Mouse (Mus musculus): ENCODE results near the gene Tut4.

The Tut4 gene

DNA sequence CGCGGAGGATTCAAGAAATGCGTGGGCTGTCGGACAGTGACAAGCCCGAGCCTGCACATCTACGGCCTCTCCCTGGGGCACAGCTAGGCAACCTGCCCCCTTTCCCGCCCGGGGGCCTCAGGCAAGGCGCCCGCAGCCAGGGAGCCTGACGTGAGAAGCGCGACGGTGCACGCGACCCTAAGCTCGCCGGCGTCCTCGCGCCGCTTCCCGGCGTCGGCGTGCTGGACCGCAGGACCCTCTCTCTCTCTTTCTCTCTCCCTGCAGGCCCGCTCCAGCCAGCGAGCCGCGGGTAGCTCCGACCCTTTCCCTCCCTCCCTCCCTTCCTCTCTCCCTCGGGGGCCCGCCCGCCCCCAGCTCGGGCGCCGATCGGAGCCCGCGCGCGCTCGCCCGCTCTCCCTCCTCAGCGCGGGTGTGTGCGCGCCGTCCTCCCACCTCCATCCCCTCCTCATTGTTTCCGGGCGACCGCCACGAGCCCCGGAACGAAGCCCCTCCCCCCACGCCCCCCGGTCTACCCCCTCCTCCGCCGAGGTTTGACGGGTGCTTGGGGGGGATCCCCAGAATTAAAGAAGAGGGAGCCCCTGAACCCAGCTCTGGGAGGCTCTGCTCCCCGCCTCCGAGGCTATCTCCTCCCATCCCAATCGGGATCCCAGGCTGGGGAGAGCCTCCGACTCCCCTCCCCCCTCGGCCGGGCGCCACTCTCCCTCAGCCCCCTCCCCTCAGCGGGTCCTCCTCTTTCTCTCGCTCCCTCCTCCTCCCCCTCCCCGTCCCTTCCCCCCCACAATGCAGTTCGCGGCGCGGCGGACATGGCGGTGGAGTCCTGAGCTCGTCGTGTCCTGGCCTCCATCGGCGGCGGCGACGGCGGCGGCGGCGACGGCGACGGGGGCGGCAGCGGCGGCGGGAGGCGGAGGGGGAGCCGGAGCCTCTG, at the start of gene Tut4:
TSS of gene Tut4 (plus strand) at position 196 of the 925 bp plus-strand sequence.
- DNase-seq (ENCODE audit: low spot score in 2 of 2) = peak; percentile 78 to 89

DNA sequence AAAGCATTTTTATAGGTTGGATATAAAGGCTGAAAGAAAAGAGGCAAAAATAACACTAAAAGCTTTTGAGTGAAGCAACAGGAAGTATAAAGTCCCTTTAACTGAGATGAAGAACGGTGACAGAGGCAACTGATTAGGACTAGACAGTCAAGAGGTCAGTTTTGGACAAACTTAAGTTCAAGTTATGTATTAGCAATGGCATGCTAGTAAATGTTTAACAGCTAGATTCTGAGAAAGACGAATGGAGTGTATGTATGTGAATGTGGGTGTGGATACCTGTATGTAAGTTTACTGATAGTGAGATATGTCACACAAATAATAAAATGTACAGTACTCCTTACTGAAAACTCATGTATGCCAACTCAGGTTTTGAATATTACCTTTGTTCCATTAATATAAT, 34.6 kb upstream of the Tut4 start:
- no peak for DNase-seq (ENCODE audit: low spot score in 2 of 2)

DNA sequence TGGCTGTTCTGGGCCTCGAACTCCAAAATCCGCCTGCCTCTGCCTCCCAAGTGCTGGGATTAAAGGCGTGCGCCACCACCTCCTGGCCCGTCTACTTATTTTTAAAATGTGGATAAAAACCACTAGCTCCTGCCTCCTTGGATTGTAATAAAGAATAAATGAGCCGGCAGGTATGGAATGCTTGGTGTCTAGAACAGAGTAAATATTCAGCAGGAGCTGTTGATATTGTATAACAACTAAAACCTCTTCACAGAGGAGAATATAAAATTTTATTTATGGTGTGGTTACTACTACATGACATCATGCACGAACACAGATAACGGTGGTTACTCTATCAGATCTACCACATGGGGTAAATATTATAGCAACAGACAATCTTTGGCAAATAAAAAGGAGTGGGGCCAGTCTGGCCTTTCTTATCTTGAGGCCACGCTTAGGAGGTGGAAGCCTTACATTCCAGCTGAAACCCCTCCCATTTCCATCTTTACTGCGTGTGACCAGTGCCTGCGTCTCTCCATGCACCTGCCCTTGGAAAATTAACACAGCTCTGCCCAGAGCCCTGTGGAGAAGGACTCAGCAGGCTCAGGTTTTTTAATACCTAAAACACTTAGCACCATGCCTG, 31.4 kb upstream of the Tut4 start:
- DNase-seq (ENCODE audit: low spot score in 2 of 2) = no peak

DNA sequence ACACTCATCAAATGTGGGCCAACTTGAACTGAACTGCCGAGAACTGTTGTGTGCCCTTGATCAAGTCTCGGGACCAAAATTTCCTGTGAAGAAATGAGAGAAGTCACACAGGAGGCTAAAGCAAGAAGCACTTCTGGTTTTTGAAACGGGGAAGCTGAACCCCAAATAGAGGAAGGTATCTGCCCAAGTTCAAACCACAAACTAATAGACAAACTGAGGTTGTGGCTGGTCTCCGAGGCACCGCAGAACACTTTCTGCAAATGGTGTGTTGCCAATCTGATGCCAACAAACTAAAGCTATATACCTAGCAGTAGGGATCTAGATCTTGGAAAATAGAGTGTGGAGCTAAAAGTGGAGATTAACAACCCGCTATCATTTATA, 30.9 kb upstream of the Tut4 start:
- peak in 1 of 2 experiments; percentile 12 for DNase-seq (ENCODE audit: low spot score in 2 of 2)

DNA sequence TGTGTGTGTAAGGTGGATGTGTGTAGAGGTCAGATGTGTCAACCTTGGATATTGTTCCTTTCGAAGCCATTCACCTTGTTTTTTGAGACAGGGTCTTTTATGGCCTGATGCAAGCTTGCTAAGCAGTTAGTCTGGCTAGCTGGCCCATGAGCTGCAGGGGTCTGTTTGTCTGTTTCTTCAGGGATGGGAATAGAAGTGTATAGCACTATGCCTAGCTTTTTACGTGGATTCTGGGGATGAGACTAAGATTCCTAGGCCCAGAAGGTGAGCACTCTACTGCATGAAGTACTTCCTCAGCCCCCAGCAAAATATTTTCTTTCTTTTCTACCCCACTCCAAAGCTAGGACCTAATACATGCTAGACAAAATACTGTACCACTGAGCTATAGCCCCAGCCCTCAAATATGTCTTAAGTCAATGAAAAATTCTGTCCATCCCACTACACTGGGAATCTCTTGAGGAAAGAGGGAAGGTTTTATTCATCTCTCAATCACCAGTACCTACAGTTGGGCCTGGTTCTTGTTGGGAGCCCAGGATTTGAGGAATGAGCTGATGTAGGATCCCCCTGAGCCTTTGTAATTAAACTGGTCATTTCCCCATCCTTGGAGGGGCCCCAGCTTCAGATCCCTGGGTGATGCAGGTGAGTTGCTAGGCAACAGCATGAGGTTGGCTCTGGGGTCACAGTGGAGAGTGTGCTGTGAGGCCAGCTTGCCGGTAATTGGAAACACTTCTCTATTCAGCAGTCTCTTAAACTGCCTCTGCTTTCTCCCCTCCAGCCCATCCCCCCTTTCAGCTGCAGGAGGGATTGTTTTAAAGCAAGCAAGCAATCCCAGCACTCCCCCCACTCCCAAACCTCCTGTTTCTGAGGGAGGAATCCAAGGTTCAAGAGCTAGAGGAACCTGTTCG, 28.3 kb upstream of the Tut4 start:
- DNase-seq (ENCODE audit: low spot score in 2 of 2) = no peak

DNA sequence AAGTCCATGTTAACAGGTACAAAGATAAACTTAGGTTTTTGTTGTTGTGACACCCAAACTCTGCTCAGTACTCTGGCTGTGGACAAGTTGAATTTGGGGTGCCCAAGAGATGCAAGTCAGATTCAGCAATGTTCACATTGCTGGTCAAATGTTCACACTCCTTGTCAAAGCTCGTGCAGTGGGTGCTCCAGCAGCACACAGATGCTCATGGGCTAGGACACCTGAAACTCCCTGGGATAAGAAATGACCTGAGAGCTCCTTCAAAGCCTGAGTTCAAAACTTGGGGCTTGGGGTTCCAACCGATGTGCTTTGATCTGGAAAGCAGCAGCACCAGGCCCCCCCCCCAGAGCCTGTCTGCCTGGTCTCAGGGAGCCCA, 27.7 kb upstream of the Tut4 start:
- DNase-seq (ENCODE audit: low spot score in 2 of 2) = no peak

DNA sequence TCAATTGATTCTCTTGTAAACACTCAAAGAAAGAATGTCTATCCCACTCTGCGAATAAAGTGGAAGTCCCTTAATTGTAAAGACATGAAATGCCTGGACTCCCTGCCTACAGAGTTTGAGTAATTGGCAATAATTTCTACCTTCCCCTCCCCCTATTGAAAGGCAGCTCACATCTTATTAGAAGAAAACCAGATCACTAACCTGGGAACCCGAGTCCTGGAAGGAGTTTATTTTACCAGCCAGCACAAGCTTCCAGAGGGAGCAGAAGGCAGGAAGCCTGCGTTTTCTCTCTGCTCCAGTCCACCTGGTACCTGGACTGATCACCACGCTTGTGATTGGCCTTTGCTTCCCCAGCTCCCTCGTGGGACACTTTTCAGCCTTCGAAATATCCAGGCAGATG, 25.9 kb upstream of the Tut4 start:
- DNase-seq (ENCODE audit: low spot score in 2 of 2) = no peak

DNA sequence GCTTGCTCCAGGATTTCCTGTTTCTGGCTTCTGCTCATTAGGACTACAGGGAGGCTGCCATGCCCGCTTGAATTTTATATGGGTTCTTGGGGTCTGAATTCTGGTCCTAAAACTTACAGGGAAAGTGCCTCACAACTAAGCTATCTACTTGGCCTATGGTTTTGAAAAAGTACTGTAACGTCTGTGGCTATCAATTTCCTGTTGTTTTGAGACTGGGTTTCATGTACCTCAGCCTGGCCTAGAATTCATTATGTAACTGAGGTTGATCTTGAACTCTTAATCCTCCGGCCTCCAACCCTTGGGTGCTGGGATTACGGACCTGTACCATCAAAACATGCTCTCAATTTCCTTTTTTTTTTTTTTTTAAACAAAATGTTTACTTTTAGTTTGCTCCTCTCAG, 25.0 kb upstream of the Tut4 start:
- DNase-seq (ENCODE audit: low spot score in 2 of 2) = no peak

DNA sequence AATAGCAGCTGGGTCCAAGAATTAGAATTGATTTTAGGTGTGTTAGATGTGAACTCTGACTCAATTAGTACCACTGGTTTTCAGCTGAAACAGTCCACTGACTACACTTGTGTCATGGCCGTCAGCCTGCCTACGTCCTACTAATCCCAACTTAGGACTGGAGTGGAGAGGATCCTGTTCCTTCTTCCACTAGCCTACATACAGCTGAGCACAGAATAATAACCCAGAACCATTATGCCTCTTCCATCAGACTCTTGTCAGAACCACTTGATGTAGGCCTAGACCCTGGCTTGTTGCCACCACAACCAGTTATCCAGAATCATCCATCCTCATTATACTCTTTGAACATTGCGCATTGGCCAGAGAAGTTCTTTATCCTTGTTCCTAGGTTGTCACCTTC, 24.4 kb upstream of the Tut4 start:
- DNase-seq (ENCODE audit: low spot score in 2 of 2) = no peak

DNA sequence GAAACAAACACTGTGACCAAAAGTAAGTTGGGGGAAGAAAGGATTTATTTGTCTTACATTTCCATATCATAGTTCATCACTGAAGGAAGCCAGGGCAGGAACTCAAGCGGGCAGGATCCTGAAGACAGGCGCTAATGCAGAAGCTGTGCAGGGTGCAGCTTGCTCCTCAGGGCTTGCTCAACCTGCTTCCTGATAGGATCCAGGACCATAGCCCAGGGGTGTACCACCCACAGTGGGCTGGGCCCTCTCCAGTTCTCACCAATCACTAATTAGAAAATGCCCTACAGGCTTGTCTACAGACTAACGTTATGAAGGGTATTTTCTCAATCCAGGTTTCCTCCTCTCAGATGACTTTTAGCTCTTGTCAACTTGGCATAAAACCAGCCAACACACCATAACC, 23.6 kb upstream of the Tut4 start:
- DNase-seq (ENCODE audit: low spot score in 2 of 2) = no peak

DNA sequence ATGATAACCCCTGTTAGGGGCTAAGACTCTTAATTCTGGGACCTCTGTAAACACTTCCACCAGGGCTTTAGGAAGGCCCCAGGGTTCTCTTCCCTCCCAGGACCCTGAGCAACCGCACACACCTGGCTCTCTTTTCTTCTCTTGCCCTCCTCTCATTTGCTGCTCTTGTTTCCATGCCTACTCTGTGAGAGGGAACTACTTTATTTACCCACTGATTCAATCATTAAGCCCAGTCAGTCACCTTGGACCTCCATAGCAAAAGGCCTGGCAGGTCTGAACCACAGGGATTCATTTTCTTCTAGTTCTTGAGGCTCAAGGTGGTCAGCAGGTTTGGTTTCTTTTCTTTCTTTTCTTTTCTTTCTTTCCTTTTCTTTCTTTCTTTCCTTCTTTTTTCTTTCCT, 23.0 kb upstream of the Tut4 start:
- DNase-seq (ENCODE audit: low spot score in 2 of 2) = no peak

DNA sequence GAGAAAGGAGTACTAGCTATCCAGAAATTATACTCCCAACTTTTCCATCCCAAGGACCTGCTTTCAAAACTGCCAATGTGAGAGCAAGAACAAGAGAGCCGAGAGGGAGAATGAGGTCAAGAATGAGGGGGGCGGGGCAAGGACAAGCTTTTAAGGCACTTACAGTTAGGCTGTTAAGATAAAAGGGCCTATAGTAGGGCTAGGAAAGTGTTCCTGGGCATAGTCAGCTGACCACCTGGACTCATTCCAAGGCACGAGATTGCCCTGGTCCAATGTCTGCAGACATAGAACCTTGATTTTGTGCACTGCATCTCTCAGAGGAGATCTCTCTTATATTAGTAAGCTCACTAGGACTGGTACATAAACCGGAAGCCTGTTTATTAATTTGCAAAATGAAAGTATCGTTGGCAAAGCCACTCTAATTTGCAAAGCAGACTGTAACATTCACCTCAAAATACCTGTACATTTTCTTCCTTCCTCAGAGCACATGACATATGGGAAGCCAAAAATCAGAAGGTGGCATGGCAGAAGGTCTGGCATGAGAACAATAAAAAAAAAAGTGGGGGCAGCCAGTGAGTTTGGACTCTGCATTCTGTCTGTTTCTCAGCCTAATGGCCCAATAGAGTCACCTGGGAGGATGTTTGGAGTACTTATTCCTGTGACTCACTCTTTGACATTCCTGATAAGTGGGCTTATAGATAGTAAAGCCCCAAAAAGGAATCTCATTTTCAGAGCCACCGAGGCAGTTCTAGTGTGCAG, 21.0 kb upstream of the Tut4 start:
- DNase-seq (ENCODE audit: low spot score in 2 of 2) = no peak

DNA sequence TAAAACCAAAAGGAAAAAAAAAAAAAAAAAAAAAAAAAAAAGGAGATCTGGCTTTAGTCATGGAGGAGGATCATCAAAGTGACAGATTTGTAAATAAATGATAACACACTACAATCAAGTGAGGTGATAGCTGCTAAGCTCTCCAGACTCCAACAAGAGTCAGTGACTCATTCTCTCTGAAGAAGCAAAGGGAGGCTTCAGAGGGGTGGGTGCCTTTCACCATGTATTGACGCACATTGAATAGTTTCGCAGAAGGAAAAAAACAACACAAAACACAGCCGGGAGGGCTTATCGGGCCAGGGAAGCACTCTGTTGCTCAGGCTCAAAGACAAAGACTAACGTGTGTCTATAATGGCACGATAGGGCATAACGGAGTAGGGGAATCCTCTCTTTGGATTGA, 11.1 kb upstream of the Tut4 start:
- DNase-seq (ENCODE audit: low spot score in 2 of 2) = no peak

DNA sequence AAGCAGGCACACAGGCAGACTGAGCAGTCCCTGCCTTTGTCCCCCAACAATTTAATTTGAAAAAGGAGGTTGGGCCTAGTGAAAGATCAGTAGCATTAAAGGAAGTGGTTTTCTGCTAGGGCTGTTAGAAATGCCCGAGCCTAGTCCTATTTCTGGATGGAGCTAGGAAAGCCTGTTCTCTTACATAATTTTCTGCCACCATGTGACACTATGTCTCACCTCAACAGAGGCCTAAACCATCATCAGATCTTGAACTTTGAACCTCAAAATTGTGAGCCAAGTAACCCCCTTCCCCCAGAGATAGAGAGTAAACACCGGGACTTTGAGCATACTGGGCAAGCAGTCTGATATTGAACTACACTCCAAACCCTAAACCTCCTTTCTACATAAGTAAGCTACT, 3.2 kb upstream of the Tut4 start:
- no peak for DNase-seq (ENCODE audit: low spot score in 2 of 2)

DNA sequence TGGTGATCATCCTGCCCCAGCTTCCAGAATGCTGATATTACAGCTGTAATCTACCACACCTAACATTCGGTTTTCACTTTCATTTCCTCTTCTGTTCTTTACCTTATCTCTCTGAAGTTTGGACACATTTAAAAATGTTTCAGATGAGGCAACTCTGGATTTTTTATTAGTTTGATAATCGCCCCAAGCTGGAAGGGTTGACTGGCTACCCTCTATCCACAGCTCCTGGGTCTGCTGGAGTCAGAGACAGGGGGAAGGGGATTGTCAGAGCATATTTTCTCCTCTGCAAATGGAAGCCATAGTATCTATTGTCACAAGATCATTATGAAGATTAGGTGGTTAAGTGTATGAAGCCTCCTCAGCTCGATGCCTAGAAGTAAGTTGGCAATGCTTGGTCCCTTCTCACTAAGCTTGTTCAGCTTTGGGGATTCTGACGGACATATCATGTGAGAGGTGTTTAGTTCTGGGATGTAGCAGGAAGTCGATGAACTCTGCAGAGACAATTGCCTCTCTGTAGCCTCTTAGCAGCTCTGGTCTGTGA, 955 bp upstream of the Tut4 start:
- peak in 1 of 2 experiments; percentile 58 for DNase-seq (ENCODE audit: low spot score in 2 of 2)

DNA sequence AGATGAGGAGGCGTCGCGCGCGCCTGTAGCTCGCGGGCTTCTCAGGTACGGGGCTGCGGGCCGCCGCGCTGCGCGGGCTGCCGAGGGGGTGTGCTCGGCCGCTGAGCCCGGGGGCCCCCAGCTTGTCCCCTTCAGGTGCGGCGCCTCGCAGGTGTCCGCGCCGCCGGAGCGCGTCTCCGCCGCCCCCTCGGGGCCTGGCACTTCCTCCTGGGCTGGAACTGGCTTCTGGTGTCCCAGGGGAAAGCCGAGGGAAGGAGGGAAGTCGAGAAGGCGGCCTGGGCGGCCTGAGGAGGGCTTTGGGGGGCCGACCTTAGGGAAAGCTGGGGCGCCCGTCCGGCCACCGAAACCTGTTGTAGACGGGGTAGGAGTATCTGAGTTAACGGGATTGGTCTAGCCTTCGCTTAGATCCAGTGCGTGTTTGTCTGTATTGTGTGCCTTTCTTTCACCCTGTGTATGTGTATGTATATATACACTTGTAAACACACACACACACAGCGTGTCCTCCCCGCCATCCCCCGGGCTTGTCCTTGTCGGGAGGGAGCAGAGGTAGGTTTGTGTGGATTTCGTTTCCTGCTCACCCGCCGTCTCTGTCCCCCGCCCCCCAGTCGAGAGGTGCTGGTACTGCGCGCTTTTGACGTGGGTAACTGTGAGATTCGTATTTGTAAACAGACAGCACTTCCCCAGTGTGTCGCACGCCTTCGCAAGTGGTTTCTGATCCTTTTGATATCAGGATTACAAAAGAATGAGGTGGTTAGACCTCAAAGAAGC, 1.1 kb downstream of the Tut4 start:
- peak; percentile 69 to 85 for DNase-seq (ENCODE audit: low spot score in 2 of 2)

DNA sequence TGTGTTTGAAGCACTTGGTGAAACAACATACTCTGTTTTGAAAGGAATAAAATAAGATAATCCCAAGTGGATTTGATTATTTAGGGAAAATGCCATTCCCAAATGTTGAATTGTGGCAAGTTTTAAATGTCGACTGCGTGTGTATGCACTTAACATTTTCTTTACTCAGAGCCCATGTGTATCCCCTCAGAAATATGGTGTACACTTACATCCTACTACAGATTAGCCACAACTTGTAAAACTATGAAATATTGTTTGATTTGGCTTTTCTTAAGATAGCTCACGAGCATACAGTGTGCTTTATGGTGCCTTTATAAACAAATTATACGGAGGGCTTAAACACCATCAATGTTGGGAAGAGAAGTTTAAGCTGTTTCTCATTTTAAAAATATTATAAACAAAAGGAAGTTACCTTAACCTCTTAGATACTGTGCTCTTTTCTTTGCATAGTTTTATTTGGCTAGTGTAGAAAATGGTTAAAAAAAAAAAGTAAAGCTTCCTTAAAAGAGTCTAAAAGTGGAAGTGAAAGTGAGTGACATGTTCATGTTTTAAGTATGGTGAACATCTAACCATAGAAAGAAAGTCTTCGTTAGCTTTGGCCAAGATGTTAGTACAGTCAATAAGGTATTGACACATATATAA, 2.2 kb downstream of the Tut4 start:
- no peak for DNase-seq (ENCODE audit: low spot score in 2 of 2)

DNA sequence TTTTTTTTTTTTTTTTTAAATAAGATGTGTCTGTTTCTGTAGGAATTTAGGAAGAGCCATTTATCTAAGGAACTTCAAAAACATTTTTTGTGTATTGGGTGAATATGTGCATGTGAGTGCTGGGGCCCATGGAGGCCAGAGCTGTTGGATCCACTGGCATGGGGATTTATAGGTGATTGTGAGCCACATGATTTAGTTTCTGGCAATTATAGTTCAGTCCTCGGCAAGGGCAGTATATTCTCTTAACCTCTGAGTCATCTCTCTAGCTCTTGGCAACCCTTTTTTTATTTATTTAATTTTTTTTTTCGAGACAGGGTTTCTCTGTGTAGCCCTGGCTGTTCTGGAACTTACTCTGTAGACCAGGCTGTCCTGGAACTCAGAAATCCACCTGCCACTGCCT, 14.4 kb downstream of the Tut4 start:
- peak in 1 of 2 experiments; percentile 22 for DNase-seq (ENCODE audit: low spot score in 2 of 2)

DNA sequence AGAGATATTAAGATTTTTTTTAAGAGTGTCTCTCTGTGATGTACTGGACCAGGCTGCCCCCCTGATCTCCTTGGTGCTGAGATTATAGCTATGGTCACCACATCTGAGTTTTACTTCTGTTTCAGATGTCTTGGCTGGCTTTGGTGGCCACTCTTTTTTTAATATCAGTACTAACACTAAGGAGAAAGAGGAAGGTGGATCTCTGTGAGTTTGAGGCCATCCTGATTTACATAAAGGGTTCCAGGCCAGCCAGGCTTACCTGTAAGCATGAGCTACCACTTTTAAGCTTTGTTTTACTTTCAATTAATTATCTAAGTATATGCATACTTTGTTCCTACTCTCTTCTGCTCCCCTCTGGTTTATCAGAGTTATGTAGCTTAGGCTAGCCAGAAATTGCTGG, 23.6 kb downstream of the Tut4 start:
- DNase-seq (ENCODE audit: low spot score in 2 of 2) = peak in 1 of 2 experiments; percentile 13

DNA sequence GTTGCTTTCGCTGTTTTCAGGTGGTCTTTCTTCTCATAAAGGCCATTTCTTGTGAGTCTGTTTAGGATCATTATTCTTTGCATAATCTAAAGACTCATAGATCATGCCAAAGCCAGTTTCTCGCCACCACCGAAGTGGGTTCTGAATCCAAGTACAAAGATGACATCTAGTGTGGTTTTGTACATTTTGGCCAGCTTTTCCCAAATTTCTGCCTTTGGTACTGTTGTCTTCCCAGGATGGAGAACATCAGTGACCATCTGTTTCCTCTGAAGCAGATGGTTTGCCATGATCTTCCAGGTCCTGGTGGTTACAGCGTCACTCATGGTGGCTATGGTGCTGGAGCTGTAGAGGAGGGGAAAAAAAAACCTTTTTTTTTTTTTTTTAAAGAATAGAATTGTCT, 25.0 kb downstream of the Tut4 start:
- no peak for DNase-seq (ENCODE audit: low spot score in 2 of 2)

Measured in spleen, postnatal 4 days (tissue).